Mouse (Mus musculus) thymus, postnatal 25 days (tissue): Measurements from ENCODE around the gene Spib.
A peak's percentile ranks its signal among the peaks of the same experiment; 100 is the strongest.

Source experiments
- DNase-seq: peaks from one replicate; pipeline ENCODE4 v3.0.0; 2022

Spib gene

GRCm38 (mm10) chr7:44547725-44548124 lies 15.9 kb upstream of the Spib start:
- no peak for DNase-seq

GRCm38 (mm10) chr7:44547041-44547440 lies 15.2 kb upstream of the Spib start:
- DNase-seq: no peak

- no peak for DNase-seq
Observed at GRCm38 (mm10) chr7:44546274-44546673, 14.4 kb upstream of the Spib start.

GRCm38 (mm10) chr7:44543071-44543470 lies 11.2 kb upstream of the Spib start:
- DNase-seq: no peak

- DNase-seq: no peak
Observed at GRCm38 (mm10) chr7:44542555-44542954, 10.7 kb upstream of the Spib start.

GRCm38 (mm10) chr7:44538756-44539624 lies 7.1 kb upstream of the Spib start:
- no peak for DNase-seq

GRCm38 (mm10) chr7:44537496-44537895 lies 5.6 kb upstream of the Spib start:
- DNase-seq: no peak

- no peak for DNase-seq
Observed at GRCm38 (mm10) chr7:44537009-44537408, 5.1 kb upstream of the Spib start.

- no peak for DNase-seq
Observed at GRCm38 (mm10) chr7:44536590-44536968, 4.7 kb upstream of the Spib start.

- no peak for DNase-seq
Observed at GRCm38 (mm10) chr7:44535657-44536589, 4.1 kb upstream of the Spib start.

- no peak for DNase-seq
Observed at GRCm38 (mm10) chr7:44534656-44535441, 3.0 kb upstream of the Spib start.

- no peak for DNase-seq
Observed at GRCm38 (mm10) chr7:44534242-44534641, 2.4 kb upstream of the Spib start.

GRCm38 (mm10) chr7:44533746-44534045 lies 1.8 kb upstream of the Spib start:
- no peak for DNase-seq

- no peak for DNase-seq
Observed at GRCm38 (mm10) chr7:44532918-44533745, 1.3 kb upstream of the Spib start.

GRCm38 (mm10) chr7:44531207-44531606 lies 664 bp downstream of the Spib start:
- no peak for DNase-seq

- DNase-seq: no peak
Observed at GRCm38 (mm10) chr7:44530507-44530906, 1.4 kb downstream of the Spib start.

- no peak for DNase-seq
Observed at GRCm38 (mm10) chr7:44529518-44529917, 2.4 kb downstream of the Spib start.

- DNase-seq: peak; percentile 85
Observed at GRCm38 (mm10) chr7:44527483-44528398, 4.1 kb downstream of the Spib start.

GRCm38 (mm10) chr7:44526414-44527154 lies 5.3 kb downstream of the Spib start:
- no peak for DNase-seq

GRCm38 (mm10) chr7:44525126-44525832 lies 6.6 kb downstream of the Spib start:
- no peak for DNase-seq
